Mouse (Mus musculus) urinary bladder, postnatal 25 days (tissue): ENCODE data around the gene Syt1.
A peak's percentile ranks its signal among the peaks of the same experiment; 100 is the strongest.

Source experiments
- DNase-seq: peaks from one replicate; pipeline ENCODE4 v3.0.0; 2022; ENCODE audit warnings: low spot score

Syt1 gene

DNA sequence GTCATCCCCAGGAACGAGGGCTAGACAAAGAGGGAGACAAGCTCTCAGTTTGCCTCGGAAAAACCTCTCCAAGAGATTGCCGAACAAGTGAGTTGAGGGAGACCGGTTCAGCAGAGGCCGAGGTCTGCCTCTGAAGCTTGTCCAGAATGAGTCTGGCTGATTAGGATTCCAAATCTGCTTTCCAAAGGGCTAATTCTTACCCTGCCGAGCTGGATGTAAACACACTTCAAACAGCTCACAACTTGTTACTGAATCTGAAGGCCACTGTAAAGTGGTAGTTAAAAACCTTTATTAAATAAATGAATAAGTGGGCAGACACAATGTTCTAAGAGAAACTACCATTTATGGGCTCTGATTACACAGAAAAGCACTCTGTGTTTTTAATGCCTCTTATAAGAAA, 491.6 kb downstream of the Syt1 start:
- no peak for DNase-seq

DNA sequence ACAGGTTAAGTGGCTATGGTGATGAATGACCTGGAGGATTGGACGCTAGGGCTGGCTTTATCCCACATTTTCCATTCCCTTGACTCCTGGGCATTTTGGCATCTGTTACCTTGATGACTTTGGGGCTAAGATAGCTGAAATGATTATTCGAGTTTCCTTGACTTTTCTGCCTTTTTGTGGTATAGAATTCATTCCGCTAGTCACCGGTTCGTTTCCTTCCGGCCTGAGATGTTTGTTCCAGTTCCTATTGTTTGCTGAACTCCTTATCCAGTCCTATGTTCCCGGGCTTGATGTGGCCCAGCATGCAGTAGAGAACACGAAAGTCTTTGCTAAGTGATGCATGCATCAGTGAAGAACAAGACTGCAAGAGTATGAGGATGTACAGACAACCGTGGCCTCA, 493.7 kb downstream of the Syt1 start:
- no peak for DNase-seq

DNA sequence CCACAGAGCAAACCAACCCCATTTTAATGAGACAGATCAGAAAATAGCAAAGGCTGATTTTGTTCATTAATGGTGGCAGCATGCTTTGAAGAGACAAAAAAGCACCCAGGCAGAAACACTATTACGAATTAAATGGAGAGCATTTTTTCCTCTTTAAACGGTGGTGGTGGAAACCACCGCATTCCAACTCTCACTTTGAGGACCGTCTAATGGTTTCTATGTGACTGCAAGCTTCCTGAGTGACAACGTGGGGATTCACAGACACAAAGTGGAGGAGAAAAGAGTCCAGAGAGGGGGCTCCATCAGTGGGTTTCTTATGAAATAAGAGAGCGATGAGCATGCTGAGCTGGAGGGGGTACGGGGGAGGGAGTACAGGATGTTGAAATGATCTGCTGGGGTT, 496.1 kb downstream of the Syt1 start:
- no peak for DNase-seq

DNA sequence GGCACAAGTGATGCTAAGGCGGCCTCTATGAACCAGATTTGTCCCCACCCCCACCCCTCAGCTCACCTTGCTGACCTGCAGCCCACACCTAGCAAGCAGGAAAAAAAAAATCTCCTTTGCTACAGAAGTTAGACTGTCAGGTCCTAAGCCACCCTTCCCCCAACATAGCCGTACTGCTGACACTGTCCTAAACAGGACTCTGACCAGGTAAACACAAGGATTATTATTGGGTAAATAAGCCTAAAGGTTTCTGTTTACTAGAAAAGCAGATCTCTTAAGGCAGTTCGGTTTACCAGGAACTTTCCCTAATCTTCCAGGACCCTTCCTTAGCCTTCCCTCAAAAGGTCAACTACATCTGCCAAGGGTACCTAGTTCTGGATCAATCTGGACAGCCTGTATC, 501.2 kb downstream of the Syt1 start:
- no peak for DNase-seq

DNA sequence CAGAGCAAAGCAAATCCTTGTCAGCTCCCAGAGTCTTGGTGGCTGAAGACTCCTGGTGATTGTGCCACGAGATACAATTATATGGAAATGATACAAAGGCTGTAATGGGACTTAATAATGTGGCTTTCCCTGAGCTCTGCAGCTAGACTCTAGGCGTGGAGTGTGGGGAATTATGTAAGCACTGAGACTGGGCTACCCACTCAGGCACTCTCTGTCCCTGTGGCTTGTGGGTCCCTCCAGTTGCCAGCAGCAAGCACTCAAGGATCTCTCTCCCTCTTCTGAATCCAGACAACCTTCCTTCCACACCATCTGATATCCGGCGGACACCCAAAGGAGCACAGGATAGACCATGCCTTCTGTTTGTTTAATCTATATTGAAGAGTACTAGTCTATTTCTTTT, 503.9 kb downstream of the Syt1 start:
- no peak for DNase-seq

DNA sequence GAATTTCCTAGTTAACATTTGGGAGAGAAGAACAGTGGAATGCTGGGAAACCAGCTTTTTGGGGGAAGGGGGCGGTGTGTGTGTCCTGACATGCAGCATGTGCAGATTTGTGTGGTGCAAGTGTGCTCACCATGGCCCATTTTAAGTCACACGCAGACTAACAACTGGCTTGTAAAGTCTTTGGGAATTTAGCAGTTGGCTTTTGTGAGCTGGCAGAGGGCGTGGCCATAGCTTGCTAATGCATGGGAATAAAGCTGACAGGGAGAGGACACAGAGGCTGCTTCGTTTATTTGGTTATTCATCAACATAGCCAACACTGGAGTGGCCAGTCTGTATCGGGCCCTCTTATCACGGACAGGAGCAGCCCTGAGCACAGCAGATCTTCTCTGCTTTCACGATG, 505.9 kb downstream of the Syt1 start:
- peak; percentile 16 for DNase-seq

DNA sequence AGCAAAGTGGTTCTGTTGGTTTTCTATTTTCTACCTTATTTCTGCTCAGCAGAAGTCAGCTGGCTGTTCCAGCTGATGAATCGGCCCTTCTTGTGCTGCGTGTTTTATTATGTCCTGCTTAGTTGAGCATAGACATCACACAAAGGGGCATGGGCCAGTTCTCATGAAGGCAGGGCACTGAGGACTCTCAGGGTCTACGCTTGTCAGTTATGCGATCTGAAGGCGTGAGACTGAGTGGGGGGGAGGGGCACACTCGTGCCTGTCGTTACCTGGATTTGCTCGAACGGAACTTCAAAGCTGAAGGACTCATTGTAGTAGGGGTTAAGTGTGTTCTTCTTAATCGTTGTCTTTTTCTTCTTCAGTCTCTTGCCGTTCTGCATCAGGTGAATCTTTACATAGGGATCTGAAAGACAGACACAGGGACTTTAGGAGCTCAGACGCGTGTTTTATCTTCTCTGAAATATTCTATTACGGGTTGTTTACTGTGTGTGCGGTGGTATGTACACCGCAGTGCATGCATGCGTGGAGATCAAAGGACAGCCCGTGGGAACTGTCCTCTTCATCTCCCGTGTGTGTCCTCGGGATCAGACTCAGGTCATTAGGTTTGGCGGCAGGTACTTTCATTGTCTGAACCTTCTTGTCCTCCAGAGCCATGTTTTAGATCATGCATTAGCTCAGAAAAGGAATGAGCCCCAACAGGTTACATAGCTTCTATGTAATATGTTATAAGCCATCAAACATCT, 506.5 kb downstream of the Syt1 start:
- DNase-seq = no peak

DNA sequence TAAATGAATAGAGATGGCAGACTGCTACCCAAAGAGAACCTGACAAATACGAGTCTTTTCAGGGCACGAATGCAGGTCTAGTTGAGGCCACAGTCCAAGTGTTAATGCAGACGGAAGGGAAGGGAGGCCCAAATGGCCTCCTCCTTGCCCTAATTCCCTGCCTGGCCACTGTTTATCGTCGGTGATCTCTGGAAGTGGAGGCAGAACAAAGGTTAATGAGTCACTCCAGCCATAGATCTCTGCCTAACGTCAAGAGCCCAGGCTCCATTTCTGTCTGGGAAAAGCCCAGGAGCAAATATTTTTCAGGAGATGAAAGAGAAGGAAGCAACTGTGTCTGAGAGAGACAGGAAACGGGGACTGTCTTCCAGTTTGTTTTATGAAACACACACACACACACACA, 520.6 kb downstream of the Syt1 start:
- DNase-seq = no peak

DNA sequence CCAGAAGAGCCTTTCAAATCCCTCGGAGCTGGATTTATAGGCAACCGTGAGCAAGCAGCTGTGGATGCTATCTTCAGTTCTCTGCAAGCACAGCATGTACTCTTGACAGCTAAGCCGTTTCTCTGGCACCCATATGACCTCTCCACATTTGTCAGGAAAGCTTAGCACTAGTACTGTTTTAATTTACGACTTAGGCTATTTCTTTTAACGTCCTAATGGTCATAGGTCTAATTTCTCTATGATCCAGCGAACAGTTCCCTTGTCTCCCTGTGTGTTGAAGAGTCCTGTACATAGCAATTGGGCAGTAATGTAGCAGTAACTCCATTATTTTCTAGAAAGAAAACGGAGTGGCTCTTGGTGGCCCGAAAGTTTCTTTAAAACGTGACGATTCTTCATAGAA, 526.8 kb downstream of the Syt1 start:
- no peak for DNase-seq

DNA sequence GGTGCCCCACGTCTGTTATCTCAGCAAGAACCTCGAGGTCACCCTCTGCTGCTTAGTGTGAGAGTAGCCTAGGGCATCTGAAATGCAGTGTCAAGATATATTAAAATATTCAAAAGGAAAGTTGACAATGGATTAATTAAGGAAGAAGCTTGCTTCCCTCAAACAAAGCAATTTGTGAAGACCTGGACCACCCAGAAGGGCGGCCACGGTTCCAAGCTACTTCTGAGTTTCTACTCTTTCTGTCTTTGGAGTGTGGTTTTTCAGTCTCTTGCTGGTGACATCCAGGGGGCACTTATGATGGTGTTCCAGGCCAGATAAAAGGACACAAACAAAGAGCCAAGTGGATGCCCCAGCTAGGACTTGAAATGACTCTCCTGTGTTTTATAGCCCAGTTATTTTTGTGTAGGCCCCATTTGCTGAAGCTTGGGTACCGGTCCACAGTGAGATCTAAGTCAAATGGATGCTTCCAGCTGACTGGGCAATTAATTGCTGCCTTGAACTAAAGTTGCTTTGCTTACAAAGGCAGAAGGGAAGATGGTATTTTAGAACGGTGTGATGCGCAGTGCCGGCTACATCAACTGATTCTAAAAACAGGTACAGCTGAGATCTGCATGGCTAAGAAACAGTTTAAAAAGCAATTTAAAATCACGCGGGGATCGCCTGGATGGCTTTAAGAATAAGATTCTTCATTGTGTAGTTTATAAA, 530.5 kb downstream of the Syt1 start:
- DNase-seq = no peak

DNA sequence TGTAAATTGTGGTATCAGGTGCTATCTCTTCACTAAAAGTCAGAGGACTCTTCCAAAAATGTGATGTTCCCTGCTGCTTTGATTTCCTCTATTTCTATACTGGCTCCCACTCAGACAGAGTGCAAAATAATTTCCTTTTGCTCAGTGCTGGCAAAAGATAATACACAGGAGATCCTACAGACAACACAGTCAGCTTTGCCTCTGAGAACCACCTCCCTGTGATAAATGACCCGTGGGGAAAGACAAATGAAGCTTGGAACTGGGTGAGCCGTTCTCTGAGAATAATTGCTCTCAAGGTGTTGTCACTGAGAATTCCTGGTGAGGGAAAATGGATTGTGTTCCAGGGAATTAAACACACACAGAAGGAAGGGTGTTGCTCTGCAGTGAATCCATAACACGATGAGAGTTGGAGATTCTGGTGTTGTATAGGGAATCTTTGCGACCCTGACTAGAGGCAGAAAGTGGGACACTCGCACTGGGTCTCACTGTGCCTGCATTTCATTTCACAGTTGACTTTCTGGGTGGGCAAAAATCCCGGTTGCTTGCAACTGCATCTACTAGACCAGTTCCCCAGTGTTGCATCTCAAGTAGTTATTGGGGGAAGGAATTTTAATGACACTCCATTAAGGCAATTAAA, 540.3 kb downstream of the Syt1 start:
- DNase-seq = no peak

DNA sequence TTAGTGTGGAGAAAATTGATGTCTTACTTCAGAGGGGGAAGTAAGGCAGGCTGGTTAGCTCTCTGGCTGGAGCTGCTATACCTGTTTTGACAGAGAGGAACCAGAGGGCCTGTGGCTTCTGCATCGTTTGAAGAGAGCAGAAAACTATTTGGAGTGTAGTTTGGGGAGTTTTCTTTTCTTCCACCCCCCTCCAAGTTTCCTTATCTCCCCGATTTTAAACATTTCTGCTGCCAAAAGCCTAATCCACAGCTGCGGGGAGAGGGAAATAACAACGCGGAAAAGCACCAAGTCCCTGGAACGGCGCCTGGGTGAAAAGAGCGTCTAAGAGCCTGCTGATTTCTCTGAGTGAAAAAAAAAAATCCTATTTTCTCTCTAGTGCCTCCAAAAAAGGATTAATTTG, 544.2 kb downstream of the Syt1 start:
- no peak for DNase-seq

DNA sequence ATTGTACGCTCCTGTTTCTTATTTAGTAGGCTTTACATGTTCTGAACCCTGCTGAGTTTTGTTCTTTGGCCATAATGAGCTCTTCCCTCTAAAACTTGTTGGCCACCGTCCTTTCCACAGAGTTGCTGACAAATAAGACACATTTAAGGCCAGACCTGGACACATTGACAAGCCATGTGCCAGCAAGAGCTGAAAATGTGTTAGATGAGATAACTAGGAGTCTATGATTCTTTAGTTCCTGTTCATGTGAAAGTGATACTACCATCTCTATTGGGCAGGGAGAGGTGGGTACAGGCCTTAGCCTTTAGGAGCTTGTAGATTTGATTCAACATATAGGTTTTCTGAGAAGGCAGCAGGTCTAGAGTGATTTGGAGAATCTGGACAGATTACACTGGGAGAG, 548.9 kb downstream of the Syt1 start:
- no peak for DNase-seq

DNA sequence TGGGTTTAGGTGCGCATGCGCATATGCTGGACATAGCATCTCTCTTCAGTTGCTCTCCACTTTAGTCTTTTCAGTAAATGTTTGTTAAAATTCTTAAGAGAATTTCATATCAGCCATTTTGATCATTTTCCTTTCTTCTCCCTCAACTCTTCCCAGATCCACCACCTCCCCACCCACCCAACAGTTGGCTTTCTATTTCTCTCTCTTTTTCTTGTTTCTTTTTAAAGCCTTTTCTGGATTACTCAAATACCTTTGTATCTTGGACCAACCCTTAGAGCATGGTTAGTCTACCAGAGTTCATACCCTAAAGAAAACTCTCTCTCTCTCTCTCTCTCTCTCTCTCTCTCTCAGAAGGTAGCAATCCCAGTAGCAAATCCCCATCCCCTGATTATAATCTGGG, 553.7 kb downstream of the Syt1 start:
- no peak for DNase-seq

DNA sequence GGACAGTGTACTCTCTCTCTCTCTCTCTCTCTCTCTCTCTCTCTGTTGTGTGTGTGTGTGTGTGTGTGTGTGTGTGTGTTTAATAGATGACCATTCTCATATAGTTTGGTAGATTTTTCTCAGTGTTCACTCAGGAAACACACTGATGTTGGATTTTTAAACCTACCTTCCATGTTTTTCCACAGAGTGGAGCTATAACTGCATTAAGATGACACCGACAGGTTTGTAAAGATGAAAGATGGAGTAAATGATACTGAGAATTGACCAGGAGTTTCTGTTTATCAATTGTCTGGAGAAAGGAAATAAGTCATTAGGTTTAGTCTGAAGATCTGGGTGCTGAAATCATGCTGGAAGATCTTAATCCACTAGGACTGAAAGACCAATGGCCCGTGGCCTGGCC, 554.9 kb downstream of the Syt1 start:
- DNase-seq = no peak

DNA sequence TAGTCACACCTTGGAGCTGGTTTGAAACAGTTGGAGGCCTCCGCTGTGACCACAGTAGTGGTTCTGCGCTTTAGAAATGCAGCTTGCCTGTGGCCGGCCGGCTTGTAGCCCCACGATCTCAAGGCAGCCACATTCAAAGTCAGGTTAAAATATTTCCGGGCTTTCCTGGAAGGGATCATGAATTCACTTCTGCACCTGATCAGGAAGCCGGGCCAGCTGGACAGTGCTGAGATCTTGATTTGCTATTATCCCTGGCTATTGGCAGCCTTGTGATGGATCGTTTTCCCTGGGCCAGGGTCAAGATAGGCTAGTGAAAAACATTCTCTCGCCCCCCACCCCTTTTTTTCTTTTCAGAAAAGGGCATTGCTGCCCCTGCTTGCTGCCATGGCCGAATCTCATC, 555.6 kb downstream of the Syt1 start:
- DNase-seq = no peak

DNA sequence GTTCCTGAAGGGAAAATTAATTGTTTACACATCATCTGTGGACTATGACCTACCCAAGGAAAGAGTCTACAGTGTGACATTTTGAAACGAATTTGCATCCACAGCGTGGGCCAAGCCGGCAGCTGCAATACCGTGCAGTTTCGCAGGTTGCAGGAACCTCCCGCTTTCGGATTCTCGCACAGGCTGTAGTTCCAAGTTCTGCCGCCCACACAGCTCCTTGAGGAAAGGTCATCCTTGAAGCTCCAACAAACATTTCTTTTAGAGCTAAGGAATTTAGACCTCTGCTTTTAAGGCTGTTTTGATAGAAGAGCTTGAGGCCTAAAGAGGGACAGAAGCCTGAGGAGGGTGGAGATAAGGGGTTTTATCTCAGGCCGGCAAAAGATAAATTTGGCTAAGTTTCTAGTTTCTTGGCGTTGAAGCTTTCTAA, 556.1 kb downstream of the Syt1 start:
- DNase-seq = no peak

DNA sequence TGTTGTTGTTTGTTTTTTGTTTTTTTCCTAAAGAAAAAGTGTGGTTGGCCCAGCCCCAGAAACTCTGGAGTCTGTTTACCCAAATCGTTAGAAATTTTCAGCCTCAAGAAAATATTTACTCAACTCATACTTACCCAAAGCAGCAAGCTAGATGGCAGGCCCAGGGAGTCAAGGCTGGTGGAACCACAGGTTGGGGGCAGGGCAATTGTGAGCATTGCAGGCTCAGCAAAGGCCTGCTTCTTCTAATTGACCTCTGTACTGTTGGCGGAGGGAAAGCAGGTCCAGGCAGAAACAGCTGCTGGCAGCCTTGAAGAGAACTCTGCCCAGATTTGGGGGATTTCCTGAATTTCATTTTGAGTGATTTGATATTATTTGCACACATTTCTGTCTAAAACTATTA, 557.2 kb downstream of the Syt1 start:
- no peak for DNase-seq

DNA sequence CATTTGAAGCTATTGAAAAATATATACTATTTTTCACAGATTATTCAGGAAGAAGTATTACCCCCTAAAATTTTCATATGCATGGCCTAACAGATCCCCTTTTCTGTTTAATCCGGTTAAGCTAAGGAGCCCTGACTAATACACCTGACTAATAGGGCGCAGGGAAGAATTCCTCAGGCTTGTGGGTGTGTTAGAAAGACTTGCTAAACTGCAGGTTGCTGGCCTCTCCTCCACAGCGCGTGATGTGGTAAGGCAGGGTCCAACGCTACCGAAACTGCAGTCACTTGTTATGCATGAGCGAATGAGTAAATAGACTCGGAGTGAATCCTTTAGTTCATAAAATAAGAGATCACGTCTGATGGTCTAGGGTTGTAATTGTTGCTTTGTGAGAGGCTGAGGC, 558.4 kb downstream of the Syt1 start:
- DNase-seq = no peak

DNA sequence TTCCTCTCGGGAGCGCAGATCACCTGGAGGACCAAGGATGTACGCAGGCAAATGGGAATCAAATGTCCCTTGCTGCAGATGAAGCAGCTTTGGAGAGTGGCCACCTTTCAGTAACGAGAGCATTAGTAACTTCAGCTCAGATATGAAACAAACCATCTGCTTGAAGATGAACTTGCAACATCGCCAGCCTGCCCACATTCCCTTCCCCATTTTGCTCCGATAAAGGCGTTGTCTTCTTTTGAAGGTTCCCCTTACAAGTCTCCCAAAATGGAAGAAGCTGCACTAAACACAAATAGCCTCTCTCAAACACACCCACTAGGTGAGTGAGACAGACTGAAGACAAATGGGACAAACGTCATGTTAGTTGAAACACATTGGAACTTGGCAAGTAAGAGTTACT, 559.3 kb downstream of the Syt1 start:
- DNase-seq = no peak

DNA sequence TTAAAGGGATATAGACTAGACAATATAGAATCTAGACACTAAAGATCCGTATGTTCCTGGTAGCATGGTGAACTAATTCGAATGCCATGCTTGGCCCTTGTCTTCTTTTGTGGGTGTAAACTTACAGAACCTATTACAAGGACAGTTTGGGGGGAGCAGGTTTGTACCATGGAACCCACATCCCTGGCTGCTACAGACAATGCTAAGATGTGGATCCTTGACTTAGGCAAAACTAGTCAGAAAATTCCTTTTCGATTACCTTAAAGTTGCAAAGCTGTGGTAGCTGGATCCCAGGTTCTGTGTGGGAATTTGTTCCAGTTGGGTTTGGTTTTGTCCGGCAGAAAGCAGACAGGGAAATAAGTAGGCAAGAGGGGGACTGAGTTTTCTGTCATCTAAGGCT, 560.4 kb downstream of the Syt1 start:
- DNase-seq = no peak

DNA sequence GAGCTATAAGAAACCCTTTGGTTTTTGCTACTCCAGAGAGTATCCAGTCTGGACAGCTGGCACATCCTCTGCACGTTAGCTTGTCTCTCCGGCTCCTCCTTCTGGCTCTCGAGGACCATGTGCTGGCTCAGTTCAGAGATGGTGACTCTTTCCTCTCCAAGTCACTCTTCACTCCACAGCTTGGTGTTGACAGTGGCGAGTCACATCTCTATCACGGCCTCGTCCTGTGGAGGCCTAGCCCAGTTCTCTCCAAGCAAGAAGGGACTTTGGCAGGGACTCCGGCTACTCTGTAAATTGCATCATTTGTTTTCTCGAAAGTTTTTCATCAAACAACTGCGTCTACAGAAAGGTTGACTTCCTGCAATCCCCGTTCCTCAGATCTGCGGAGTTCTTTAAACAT, 562.4 kb downstream of the Syt1 start:
- DNase-seq = no peak
